Mouse (Mus musculus): Measurements from ENCODE around the gene Spin2g.
"Not testable (repeated sequence)": the region's sequence is repeated elsewhere in the genome, so short reads cannot be mapped to it uniquely, and the experiment has no call there.

Spin2g gene

GRCm38 (mm10) chrX:34238633-34239032 is at the start of gene Spin2g:
TSS of gene Spin2g (minus strand) at chrX:34238733.
- DNase-seq (ENCODE audit: low read depth in 1 of 2, low spot score in 2 of 2): not testable (repeated sequence)
